Mouse (Mus musculus) hindbrain, postnatal 0 days (tissue): ENCODE measurements around the gene Lrp1. TPM values are rescaled to one million over a fixed set of nuclear protein-coding genes. Genes with fewer than 3 reads are reported as not detected.

Source experiments
- ATAC-seq: fragments of 200-750 bp; cut with Nextera tagmentation; 2 replicates; pipeline ENCODE4 v1.8.0; 2017; ENCODE audit warnings: mild to moderate bottlenecking, moderate TSS enrichment, moderate library complexity
- DNase-seq: peaks from one replicate; pipeline ENCODE4 v3.0.0-alpha.2; 2015; ENCODE audit warnings: low spot score
- H3K27ac ChIP-seq: fragments of 300-500 bp; sonication (generic); 2 replicates; pipeline ENCODE4 v1.5.1; 2014; ENCODE audit warnings: mild to moderate bottlenecking
- H3K27me3 ChIP-seq: fragments of 300-500 bp; sonication (generic); 2 replicates; pipeline ENCODE4 v1.6.1; 2014; ENCODE audit warnings: low read length, mixed read lengths; ENCODE audit not compliant: insufficient read depth
- H3K36me3 ChIP-seq: fragments of 300-500 bp; sonication (generic); 2 replicates; pipeline ENCODE4 v1.6.1; 2014; ENCODE audit warnings: low read length, mixed read lengths; ENCODE audit not compliant: insufficient read depth
- H3K4me1 ChIP-seq: fragments of 300-500 bp; sonication (generic); 2 replicates; pipeline ENCODE4 v1.6.1; 2014; ENCODE audit warnings: antibody characterized with exemption, low read length, mixed read lengths; ENCODE audit not compliant: insufficient read depth
- H3K4me2 ChIP-seq: fragments of 300-500 bp; sonication (generic); 2 replicates; pipeline ENCODE4 v1.6.1; 2014; ENCODE audit warnings: low read depth, mild to moderate bottlenecking, low read length, moderate library complexity, mixed read lengths
- H3K4me3 ChIP-seq: fragments of 300-500 bp; sonication (generic); 2 replicates; pipeline ENCODE4 v1.5.1; 2014; ENCODE audit warnings: low read length
- H3K9ac ChIP-seq: fragments of 300-500 bp; sonication (generic); replicated peaks from 2 replicates; pipeline ENCODE4 v1.6.1; 2014; ENCODE audit warnings: mild to moderate bottlenecking, low read length, moderate library complexity, mixed read lengths
- H3K9me3 ChIP-seq: fragments of 300-500 bp; sonication (generic); 2 replicates; pipeline ENCODE4 v1.6.1; 2016; ENCODE audit warnings: low read length, mixed read lengths
- CTCF ChIP-seq: IDR thresholded peaks from 2 replicates; pipeline ENCODE4 v1.5.1; 2016; ENCODE audit warnings: antibody characterized with exemption, control low read depth, low read depth
- WGBS: fragments of 180-500 bp; shearing (Covaris S2); extraction: QIAGEN DNeasy Blood & Tissue Kit; methylation state at CpG from one replicate; pipeline ENCODE4 v1.1.7; 2014; 5-methylcytosine and 5-hydroxymethylcytosine counted together
- polyA plus RNA-seq: library from polyadenylated mRNA; unstranded; fragments of >200 nt; fragmentation: Nextera tagmentation; extraction: Ambion mirVana; gene quantifications from 2 replicates; pipeline ENCODE4 v1.2.1, GENCODE M21; 2015
- total RNA-seq: library from RNA; depleted of rRNA; stranded (reverse); fragments of >200 nt; gene quantifications from 2 replicates; pipeline ENCODE4 v1.2.3, GENCODE M21; 2014

Lrp1 gene
- total and polyA plus RNA-seq, 2 experiments from 2014 or later: 75.5 to 245 TPM

GRCm38 (mm10) chr10:127586209-127586608 lies 34.7 kb downstream of the Lrp1 start:
- Histone ChIP-seq H3K4me1 (no peaks in the 10 kb centered on the region), H3K27me3 (no peaks in the 10 kb centered on the region), H3K4me3 (no peak overlapping the region), H3K4me2 (no peak overlapping the region), H3K27ac (no peak overlapping the region), H3K36me3 (peaks cover 71% of the 10 kb centered on the region), H3K9ac (no peak overlapping the region), H3K9me3 (no peaks in the 10 kb centered on the region)
- 71% methylated on average over 4 of the region's 4 CpGs for WGBS
- no peak for TF ChIP-seq CTCF
- DNase-seq (no peak), ATAC-seq (no peak)

- no peak for TF ChIP-seq CTCF
- no peak overlapping the region for H3K4me2 ChIP-seq
- H3K27me3 ChIP-seq: no peaks in the 10 kb centered on the region
- ATAC-seq (no peak), DNase-seq (no peak)
- peaks cover 70% of the 10 kb centered on the region for H3K36me3 ChIP-seq
- H3K9me3 ChIP-seq: no peaks in the 10 kb centered on the region
- no peak overlapping the region for H3K27ac ChIP-seq
- H3K9ac ChIP-seq: no peak overlapping the region
- H3K4me3 ChIP-seq: no peak overlapping the region
- H3K4me1 ChIP-seq: no peaks in the 10 kb centered on the region
- WGBS: 70% methylated on average over 2 of the region's 2 CpGs
Observed at GRCm38 (mm10) chr10:127585598-127585997, 35.4 kb downstream of the Lrp1 start.

GRCm38 (mm10) chr10:127583649-127584048 lies 37.3 kb downstream of the Lrp1 start:
- H3K9ac ChIP-seq: no peak overlapping the region
- H3K9me3 ChIP-seq: no peaks in the 10 kb centered on the region
- no peak overlapping the region for H3K27ac ChIP-seq
- no peak for ATAC-seq
- H3K4me2 ChIP-seq: no peak overlapping the region
- DNase-seq: no peak
- H3K27me3 ChIP-seq: no peaks in the 10 kb centered on the region
- H3K36me3 ChIP-seq: peaks cover 68% of the 10 kb centered on the region
- 77% methylated on average over 8 of the region's 8 CpGs for WGBS
- H3K4me3 ChIP-seq: no peak overlapping the region
- no peaks in the 10 kb centered on the region for H3K4me1 ChIP-seq
- TF ChIP-seq CTCF: no peak

GRCm38 (mm10) chr10:127581291-127581690 lies 39.7 kb downstream of the Lrp1 start:
- Histone ChIP-seq H3K36me3 (peaks cover 86% of the 10 kb centered on the region), H3K4me3 (no peak overlapping the region), H3K4me1 (no peaks in the 10 kb centered on the region), H3K9me3 (no peaks in the 10 kb centered on the region), H3K27me3 (no peaks in the 10 kb centered on the region), H3K4me2 (no peak overlapping the region), H3K27ac (no peak overlapping the region), H3K9ac (no peak overlapping the region)
- no peak for TF ChIP-seq CTCF
- WGBS: 93% methylated on average over 9 of the region's 9 CpGs
- DNase-seq (no peak), ATAC-seq (no peak)

GRCm38 (mm10) chr10:127577982-127578381 lies 43.0 kb downstream of the Lrp1 start:
- Histone ChIP-seq H3K4me1 (no peaks in the 10 kb centered on the region), H3K9ac (no peak overlapping the region), H3K9me3 (no peaks in the 10 kb centered on the region), H3K4me2 (no peak overlapping the region), H3K27me3 (no peaks in the 10 kb centered on the region), H3K36me3 (peaks cover 93% of the 10 kb centered on the region), H3K27ac (no peak overlapping the region), H3K4me3 (no peak overlapping the region)
- DNase-seq (no peak), ATAC-seq (no peak)
- WGBS: 93% methylated on average over 15 of the region's 15 CpGs
- TF ChIP-seq CTCF: no peak

DNA sequence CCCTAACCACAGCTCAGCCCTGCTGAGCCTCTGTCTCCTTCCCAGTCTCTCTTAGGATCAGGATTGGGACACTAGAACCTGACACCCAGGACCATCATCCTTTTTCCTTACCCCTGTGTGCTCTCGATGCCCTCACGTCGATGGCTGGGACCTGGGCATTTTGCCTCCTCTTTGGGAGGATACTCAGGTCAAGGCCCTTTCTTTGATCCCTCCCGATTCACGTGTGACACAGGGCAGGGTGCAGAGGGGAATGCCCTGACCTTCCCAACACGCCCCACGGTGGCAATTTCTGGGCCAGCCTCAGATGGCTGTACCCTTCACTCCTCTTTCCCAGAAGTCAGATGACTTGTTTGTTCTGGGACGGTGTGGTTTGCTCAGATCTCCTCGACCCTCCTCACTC lies 43.8 kb downstream of the Lrp1 start:
- ATAC-seq (no peak), DNase-seq (no peak)
- TF ChIP-seq CTCF: no peak
- WGBS: 87% methylated on average over 9 of the region's 9 CpGs
- Histone ChIP-seq H3K9ac (no peak overlapping the region), H3K9me3 (no peaks in the 10 kb centered on the region), H3K4me3 (no peak overlapping the region), H3K27me3 (no peaks in the 10 kb centered on the region), H3K27ac (no peak overlapping the region), H3K4me2 (no peak overlapping the region), H3K4me1 (no peaks in the 10 kb centered on the region), H3K36me3 (peaks cover 93% of the 10 kb centered on the region)

DNA sequence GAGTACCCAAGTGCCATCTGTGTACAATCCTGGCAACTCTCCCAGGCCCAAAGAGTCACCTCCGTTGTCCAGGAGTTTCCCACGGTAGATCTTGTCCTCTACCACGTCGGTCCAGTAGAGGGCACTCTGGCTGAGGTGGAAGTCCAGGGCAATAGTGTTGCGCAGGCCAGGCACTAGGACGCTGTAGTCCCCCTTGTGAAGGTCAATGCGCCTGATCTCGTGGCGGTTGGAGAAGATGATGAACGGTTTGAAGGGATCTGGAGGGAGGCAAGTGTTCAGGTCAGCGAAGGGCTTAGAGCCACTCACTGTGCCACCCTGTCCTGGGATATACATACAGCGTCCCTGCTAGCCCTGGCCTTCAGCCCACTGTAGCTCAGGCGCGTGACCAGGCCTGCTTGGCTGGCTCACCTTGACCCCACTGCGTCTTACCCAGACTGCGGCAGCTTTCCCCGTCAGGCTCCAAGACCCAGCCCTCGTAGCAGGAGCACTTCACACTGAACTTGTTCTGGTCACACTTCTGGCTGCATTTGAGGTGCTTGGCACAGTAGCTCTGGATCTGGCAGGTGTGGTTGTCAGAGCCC lies 44.5 kb downstream of the Lrp1 start:
- ATAC-seq (peak; percentile 19; the same call in 1 of the 2 replicates), DNase-seq (peak; percentile 53)
- Histone ChIP-seq H3K27ac (no peak overlapping the region), H3K9ac (no peak overlapping the region), H3K9me3 (no peaks in the 10 kb centered on the region), H3K4me3 (no peak overlapping the region), H3K36me3 (peaks cover 88% of the 10 kb centered on the region), H3K4me2 (no peak overlapping the region), H3K4me1 (no peaks in the 10 kb centered on the region), H3K27me3 (no peaks in the 10 kb centered on the region)
- 58% methylated on average over 18 of the region's 18 CpGs for WGBS
- peak; percentile 71 for TF ChIP-seq CTCF
